Mouse (Mus musculus) skeletal muscle tissue, adult 2 months (tissue): ENCODE data around the gene Smg7.

Source experiments
- DNase-seq: peaks from one replicate; pipeline ENCODE4 v3.0.0-alpha.2; 2012; ENCODE audit warnings: low read depth, low spot score

Smg7 gene

GRCm38 (mm10) chr1:152840343-152840742, 62.1 kb downstream of the Smg7 start:
- no peak for DNase-seq

- no peak for DNase-seq
Measured at GRCm38 (mm10) chr1:152838841-152839240, 63.6 kb downstream of the Smg7 start.

- no peak for DNase-seq
Measured at GRCm38 (mm10) chr1:152838026-152838702, 64.3 kb downstream of the Smg7 start.

GRCm38 (mm10) chr1:152835061-152835460, 67.4 kb downstream of the Smg7 start:
- no peak for DNase-seq

GRCm38 (mm10) chr1:152832316-152832715, 70.1 kb downstream of the Smg7 start:
- DNase-seq = no peak

- DNase-seq = no peak
Measured at GRCm38 (mm10) chr1:152831619-152832018, 70.8 kb downstream of the Smg7 start.

GRCm38 (mm10) chr1:152831003-152831402, 71.4 kb downstream of the Smg7 start:
- no peak for DNase-seq

GRCm38 (mm10) chr1:152830054-152830453, 72.4 kb downstream of the Smg7 start:
- no peak for DNase-seq

GRCm38 (mm10) chr1:152828637-152829355, 73.7 kb downstream of the Smg7 start:
- no peak for DNase-seq

- no peak for DNase-seq
Measured at GRCm38 (mm10) chr1:152828168-152828567, 74.3 kb downstream of the Smg7 start.

- DNase-seq = no peak
Measured at GRCm38 (mm10) chr1:152826446-152826845, 76.0 kb downstream of the Smg7 start.

- no peak for DNase-seq
Measured at GRCm38 (mm10) chr1:152824206-152824605, 78.2 kb downstream of the Smg7 start.

GRCm38 (mm10) chr1:152821746-152822145, 80.7 kb downstream of the Smg7 start:
- no peak for DNase-seq

- DNase-seq = no peak
Measured at GRCm38 (mm10) chr1:152820911-152821695, 81.3 kb downstream of the Smg7 start.

- no peak for DNase-seq
Measured at GRCm38 (mm10) chr1:152819558-152819957, 82.9 kb downstream of the Smg7 start.

GRCm38 (mm10) chr1:152817794-152818193, 84.7 kb downstream of the Smg7 start:
- peak; percentile 81 for DNase-seq

GRCm38 (mm10) chr1:152817027-152817769, 85.2 kb downstream of the Smg7 start:
- no peak for DNase-seq

GRCm38 (mm10) chr1:152815265-152815701, 87.2 kb downstream of the Smg7 start:
- peak; percentile 40 for DNase-seq

- no peak for DNase-seq
Measured at GRCm38 (mm10) chr1:152810533-152811439, 91.7 kb downstream of the Smg7 start.

GRCm38 (mm10) chr1:152809541-152810252, 92.7 kb downstream of the Smg7 start:
- DNase-seq = no peak
